Mouse (Mus musculus): ENCODE results near the gene Col9a3. TPM values are rescaled to one million over a fixed set of nuclear protein-coding genes. Genes with fewer than 3 reads are reported as not detected.

The Col9a3 gene
- polyA plus RNA-seq, 1 experiment: 37.5 TPM

- no peak for DNase-seq (ENCODE audit: low read depth)
These were observed 64.4 kb downstream of the Col9a3 start for GRCm38 (mm10) chr2:180662008-180662407.

More at GRCm38 (mm10) chr2:180662008-180662407, 64.4 kb downstream of the Col9a3 start:
- no peak for TF ChIP-seq CTCF (IDR thresholded peaks at IDR 0.05; ENCODE audit: borderline replicate concordance, extremely low read depth, insufficient read depth, insufficient read length)
- no peak for TF ChIP-seq POLR2A (IDR thresholded peaks at IDR 0.05; ENCODE audit: borderline replicate concordance, extremely low read depth, insufficient read depth, insufficient read length, poor library complexity, severe bottlenecking)

Other genes with a start within 250 kb of the Col9a3 start
- gene Slco4a1, start 141.5 kb upstream of the Col9a3 start, polyA plus RNA-seq (2012; rRNA removed): 2.1 and 2.7 TPM in 2 replicates
- gene Ntsr1, start 97.8 kb upstream of the Col9a3 start, polyA plus RNA-seq (2012; rRNA removed): 3.6 and 4.3 TPM in 2 replicates
- gene Mrgbp, start 16.5 kb upstream of the Col9a3 start, polyA plus RNA-seq (2012; rRNA removed): 54.3 and 69.8 TPM in 2 replicates
- 75.6 and 105 TPM in 2 replicates for gene Ogfr, start 8.5 kb upstream of the Col9a3 start, polyA plus RNA-seq (2012; rRNA removed)
- gene Tcfl5, start 44.9 kb downstream of the Col9a3 start, polyA plus RNA-seq (2012; rRNA removed): 1.2 and 1.9 TPM in 2 replicates
- 24.9 and 31.0 TPM in 2 replicates for gene Dido1, start 112.2 kb downstream of the Col9a3 start, polyA plus RNA-seq (2012; rRNA removed)
- 62.8 and 64.7 TPM in 2 replicates for gene Gid8, start 112.3 kb downstream of the Col9a3 start, polyA plus RNA-seq (2012; rRNA removed)
- gene Slc17a9, start 127.5 kb downstream of the Col9a3 start, polyA plus RNA-seq (2012; rRNA removed): 0.83 and 0.85 TPM in 2 replicates
- gene Bhlhe23, start 179.1 kb downstream of the Col9a3 start, polyA plus RNA-seq (2012; rRNA removed): 8.5 and 10.6 TPM in 2 replicates